Mouse (Mus musculus) large intestine, adult 2 months (tissue): ENCODE results near the gene Crmp1. TPM values are rescaled to one million over a fixed set of nuclear protein-coding genes. Genes with fewer than 3 reads are reported as not detected.

Experiments used
- DNase-seq: peaks from one replicate; pipeline ENCODE4 v3.0.0-alpha.2; 2012; ENCODE audit warnings: low read depth, low spot score
- WGBS: fragments of 180-500 bp; shearing (Covaris S2); methylation state at CpG from one replicate; pipeline ENCODE4 v1.1.7; 2018; 5-methylcytosine and 5-hydroxymethylcytosine counted together
- polyA plus RNA-seq: library from polyadenylated mRNA; depleted of rRNA; stranded (reverse); fragments of >200 nt; gene quantifications from 2 replicates; pipeline ENCODE4 v1.2.3, GENCODE M21; 2012

The Crmp1 gene
- polyA plus RNA-seq, 1 experiment, result 1.7 TPM

DNA sequence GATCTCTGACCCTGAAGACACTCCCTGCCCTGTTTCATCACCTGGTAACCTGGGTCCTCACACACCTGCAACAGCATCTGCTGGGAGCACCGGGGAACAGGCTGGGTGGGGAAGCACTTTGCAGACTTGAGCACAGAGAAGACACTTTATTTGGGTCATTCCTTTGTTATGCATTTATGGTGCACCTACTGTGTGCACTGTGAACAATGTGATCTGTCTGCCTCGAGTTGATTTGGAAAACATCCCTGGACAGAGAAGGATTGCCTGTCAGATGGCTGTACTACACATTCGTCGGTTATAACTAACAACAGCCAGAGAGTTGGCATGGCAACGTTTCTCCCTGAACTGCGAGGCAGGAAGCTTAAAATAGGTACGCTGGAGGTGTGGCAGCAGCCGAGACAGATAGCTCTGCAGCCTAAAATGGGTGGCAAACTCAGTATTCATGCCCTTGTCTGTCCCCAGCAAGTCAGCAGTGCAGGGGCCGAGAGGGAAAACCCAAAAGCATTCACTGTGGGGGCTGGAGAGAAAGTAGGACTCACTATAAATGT, 8.7 kb upstream of the Crmp1 start:
- WGBS, result 31% methylated on average over 9 of the region's 9 CpGs
- DNase-seq, result no peak

DNA sequence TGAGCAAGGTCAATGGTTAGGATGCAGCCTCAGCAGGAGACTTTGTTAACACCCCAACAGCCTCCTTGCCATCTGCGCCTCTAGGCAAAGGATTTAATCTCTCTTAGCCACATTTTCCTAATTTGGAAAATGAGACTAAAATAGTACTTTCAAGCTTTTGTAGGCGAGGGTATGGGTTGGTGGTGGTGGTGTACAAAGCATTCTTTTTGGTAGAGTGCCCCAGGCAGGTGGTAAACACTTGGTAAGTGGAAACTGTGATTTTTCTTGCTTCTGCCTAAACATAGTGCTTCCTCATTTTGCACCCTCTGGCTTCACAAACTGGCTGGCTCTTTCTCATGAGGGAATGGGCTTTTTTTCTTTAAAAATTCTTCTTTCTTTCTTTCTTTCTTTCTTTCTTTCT, 3.1 kb upstream of the Crmp1 start:
- WGBS, result 42% methylated on average over 2 of the region's 2 CpGs
- DNase-seq, result no peak

DNA sequence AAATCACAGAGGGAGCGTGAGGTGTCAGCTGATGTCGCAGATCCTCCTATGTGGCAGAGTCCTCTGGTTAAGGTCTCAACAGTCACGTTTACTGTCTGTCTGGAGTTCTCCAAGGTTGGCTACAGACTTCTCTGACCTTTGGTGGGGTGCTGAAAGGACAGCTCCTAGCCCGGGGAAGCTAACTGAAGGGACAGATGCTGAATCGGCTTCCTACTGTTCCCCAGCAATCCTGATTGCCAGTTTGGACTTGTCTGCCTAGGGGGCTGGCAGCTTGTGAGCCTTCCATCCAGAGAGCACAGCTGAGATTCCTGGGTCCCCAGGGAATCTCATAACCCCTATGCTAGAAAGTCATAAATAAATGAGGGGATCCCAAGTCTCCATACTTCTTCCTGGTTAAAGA, 1.2 kb upstream of the Crmp1 start:
- WGBS, result 8% methylated on average over 5 of the region's 5 CpGs
- no peak for DNase-seq

DNA sequence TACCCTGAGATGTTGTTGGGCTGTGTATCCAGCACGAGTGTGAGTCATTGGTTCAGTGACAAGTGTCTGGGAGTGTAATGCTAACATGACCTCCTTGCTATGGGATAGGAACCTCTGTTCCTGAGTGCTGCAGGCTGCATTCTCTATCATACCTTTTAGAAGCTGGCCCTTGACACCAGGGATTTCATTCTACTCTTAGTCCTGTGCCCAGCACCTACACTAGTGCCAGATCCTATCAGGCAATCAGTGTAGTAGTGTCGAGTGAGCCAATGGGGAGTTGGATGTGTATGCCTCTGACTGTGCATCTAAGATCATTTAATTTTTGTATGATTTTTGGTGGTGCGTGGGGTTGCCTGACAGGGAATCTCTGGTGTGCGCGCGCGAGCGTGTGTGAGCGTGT, 516 bp upstream of the Crmp1 start:
- no peak for DNase-seq
- WGBS, result 19% methylated on average over 9 of the region's 9 CpGs

DNA sequence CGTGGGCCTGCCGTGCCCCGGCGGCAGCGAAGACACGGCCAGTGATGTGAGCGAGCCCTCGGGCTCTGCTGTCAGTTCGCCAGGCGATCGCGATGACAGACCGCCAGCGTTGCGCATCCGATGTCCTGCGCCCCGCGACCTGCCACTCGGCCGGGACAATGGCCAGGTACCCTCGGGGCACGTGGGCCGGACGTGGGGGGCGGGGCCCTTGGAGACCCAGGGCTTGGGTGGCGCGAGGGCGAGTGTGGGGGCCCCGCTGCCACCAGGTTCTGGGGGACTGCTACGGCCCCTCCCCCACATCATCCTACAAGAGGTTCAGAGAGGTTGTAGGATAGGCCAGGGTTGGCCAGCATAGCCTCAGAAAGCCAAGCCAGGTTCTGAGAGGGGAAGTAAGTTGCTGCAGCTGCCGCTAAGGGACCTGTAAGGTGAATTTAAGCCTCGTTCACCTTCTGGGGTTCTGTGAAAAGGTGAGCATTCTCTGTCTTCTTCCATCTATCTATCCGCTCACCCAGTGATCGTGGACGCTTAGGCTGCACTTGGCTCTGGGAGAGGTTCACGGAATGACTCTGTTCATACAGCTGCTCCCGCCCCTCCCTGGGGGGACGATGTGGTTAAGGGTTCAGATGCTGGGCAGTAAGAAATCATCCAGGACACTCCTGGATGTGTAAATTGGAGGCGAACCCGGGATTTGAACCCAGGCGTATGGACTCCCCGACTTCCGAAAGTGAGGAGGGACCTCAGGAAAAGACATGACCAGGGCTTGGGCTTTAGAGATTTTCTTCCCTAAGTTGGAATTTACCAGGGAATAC, 824 bp downstream of the Crmp1 start:
- 15% methylated on average over 44 of the region's 44 CpGs for WGBS
- no peak for DNase-seq

DNA sequence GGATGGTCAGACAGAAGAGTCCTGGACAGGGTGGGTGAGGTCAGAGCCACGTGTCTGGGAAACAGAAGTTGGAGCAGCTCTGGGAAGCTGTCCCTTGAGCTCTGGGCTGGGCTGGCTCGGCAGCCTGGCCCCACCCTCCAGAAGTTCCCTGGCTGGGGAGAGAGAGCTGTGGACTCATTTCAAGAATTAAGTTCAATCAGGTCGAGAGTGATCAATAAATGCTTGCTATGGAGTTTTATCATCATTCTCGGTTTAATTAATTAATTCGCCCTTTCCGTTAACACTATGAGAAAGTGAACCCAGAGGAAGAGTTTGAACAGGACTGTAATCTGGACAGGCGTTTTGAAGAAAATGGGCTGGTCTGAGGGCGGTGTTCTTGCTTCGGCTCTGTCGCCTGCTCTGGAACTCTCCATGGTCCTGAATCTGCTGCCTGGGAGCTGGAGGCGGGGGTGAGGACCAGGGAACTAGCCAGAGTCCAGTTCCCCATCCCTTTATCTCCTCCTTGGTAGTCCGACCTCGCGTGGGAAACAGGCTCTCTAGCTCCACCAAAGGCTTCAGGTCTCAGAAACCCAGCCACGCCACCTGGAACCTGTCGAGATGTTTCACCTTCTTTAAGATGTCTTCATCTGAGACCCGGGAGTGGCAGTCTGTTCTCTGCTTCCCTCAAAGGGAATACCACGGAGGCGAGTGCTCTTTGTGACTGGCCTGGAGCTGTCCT, 1.6 kb downstream of the Crmp1 start:
- peak; percentile 4 for DNase-seq
- WGBS, result 6% methylated on average over 19 of the region's 19 CpGs

DNA sequence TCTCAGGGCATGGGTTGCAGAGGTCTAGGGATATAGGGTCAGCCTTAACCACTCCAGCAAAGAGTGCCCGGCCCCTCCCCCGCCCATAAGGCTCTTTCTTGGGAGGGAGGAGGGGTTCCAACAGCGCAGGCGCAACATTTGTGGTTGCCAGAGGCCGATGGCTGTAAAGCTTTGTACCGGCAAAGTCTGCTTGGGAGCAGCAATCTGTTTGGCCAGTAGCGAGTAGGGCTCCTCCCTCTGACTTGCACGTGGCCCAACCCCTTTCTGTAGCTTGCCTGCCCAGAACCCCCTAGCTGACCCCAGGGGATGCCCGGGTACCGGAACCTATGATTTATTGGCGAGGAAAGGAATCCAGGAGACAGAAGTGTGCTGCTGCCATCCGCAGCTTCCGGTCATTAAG, 2.4 kb downstream of the Crmp1 start:
- no peak for DNase-seq
- WGBS, result 7% methylated on average over 13 of the region's 13 CpGs

DNA sequence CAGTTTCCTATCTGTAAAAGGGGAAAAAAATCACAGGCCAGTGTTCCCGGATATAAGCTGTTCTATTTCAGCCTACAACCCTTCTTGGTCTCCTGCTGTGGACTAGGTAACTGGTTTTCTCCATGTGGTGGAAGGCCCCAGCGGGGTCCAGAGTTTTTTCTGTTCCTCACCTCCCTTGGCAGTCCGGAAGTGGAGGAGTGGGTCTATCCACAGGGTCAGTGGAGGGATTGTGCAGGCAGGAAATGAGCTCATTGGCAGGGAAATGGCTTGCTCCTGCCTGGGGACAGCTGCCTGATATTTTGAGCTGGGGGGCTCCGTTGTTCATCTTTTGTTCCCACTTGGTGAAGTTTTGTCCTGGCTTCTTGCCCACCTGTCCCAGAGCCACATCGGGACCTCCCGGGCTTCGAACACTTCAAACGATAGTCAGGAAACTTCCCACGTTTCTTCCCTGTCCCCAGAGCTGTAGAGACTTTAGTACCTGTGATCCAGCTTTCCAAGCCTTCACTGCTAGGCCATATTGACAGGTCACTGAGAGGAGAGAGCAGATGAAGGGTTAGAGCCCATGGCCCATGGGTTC, 3.0 kb downstream of the Crmp1 start:
- WGBS, result 31% methylated on average over 9 of the region's 9 CpGs
- DNase-seq, result no peak

DNA sequence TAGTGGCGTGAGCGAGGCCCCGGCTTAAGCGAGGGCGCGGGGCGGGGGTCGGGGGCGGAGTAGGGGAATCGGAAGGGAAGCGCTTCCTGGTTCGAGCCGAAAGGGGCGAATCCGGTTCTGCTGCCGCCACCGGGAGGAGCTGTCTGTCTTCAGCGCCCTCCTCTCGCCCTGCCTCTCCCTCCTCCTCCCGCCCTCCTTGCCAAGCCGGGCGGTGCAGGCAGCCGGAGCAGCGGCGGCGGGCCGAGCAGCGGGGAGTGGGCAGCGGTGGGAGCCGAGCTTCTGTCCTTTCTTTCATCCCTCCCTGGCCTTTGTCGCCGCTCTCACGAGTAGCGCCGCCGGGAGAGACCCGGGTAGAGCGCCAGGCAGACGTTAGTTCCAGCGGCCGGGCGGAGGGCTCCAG, 3.9 kb downstream of the Crmp1 start:
- WGBS, result 2% methylated on average over 42 of the region's 42 CpGs
- DNase-seq, result no peak

DNA sequence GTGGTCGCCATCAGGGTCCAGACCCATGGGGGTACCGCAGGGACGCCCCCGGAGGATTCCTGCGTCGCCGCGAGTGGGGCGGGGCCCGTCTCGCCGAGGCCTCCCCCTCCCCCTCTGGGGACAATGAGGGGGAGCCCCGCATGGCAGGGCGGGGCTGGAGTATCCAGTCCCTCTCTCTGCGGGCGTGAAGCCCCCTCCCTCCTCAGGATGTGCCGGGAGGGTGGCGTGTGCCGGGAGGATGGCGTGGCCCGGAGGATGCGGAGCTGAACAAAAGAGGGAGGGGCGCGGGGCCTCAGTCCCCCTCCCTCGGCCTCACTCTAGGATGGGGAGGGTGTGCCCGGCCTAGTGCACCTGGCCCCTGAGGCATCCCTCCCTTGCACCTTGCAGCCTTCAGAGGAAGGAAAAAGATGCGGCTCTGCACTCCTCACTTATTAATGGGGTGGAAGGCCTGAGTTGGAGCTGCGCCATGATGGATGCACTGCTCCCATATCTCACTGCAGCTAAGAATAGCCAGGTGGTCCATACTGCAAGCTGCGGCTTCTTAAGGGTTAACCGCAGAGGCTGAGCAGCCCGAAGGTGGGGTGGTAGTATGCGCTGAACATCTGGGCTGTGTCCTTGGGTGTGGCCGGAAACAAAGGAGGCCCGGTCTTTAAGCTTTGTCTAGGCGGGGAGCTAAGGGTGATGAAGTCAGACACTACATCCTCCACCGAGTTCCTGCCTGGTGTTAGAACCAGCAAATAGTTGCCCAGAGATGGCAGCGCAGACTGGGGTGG, 4.6 kb downstream of the Crmp1 start:
- WGBS, result 3% methylated on average over 37 of the region's 37 CpGs
- no peak for DNase-seq

DNA sequence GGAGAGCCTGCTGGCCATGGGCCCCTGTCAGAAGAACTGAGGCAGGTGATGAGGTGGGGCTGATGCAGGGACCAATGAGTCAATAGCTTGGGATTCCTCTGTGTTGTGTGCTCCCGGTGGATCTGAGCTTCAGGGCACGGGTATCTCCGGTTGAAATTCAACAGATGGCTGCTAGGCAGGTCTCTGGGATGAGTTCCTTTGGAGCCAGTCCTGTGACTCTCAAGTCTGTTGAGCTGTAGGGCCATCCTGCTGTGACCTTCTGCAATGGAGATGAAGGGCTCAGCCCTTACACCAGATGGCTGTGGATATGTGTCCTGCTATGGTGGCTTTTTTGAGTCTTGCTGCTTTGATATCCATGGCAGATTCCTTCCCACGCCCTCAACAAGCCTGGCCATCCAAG, 5.7 kb downstream of the Crmp1 start:
- no peak for DNase-seq
- WGBS, result 47% methylated on average over 4 of the region's 4 CpGs

DNA sequence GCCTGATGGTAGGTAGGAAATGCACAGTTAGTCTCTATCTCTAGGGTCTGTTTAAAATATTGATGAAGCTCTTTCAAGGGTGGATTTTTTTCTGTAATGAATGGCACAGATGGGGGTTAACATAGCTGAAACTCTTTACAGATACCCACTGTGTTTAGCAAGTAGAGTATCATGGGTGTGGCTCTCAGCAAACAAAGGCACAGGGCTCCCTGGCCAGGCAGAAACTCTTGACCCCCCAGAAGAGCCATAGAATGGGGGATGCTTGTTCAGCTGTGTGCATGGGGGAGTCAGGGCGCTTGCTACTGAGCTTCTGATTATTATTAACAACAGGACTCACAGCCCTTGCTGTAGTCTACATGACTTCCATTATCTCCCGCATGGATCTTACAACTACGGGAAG, 7.1 kb downstream of the Crmp1 start:
- WGBS, result 70% methylated on average over 3 of the region's 3 CpGs
- no peak for DNase-seq

DNA sequence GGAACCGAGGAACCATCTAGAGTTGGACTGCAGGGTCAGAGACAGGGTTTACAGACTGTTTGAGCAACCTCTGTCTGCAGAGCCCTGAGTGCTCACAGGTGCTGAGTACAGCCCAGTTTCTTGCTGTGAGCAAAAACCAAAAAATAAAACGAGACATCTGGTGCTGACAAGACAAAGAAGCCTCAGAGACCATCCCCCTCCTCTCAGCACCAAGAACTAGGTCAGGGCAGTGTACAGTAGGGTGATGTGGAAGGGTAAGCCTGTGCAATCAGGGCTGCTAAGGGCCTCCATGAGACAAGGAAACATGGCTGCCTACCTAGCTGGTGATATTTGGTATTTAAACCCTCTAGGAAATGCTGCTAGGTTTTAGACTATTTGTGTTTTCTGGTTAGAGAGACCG, 9.9 kb downstream of the Crmp1 start:
- DNase-seq, result no peak
- whole genome bisulfite sequencing, result 52% methylated on average over 3 of the region's 3 CpGs

DNA sequence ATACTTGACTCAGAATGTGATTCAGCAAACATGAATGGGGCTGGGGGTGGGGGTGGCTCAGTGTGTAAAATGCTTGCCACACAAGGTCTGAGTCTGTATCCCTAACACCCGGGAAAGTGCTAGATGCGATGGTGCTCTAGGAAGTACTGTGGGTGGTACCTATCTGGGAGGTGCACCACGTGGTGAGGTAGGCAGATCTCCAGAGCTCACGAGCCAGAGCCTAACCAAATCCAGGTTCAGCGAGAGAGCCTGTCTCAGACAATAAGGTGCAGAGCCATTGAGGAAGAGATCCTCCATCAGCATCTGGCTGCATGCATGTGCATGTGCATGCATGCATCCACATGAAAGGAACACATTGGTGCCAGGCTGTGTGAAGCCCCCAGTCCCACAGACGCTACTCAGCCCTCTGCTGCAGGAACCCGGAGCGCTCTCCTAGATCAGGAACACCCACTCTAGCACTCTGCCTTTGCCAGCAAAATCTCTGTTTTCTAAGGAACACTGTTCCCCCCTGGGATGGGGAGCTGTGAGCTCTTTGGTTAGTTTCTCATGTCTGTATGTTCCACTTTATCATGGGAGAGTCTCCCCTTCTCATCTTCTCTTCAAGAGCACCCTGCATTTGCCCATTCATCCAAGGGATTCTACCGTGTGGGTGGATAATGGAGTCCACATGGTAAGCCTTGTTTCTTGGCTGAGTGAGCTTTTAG, 10.5 kb downstream of the Crmp1 start:
- no peak for DNase-seq
- 75% methylated on average over 9 of the region's 9 CpGs for WGBS

DNA sequence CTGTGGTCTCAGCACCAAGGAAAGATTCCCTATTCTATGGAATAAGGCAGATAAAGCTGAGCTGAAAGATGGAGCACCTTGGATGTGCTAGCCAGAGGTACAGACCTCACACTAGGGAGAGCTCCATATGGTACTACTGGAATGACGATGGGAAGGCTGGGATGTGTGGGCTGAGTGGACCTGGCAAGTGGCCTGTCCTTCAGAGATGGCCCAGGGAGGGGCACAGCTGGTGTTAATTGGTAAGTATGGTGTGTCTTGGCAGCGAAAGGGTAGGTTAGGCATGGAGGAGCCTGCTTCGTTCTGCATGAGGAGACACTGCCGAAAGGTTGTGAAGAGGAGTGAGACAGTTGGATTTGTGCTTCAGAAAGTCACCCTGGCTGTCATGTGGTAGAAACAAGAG, 12.8 kb downstream of the Crmp1 start:
- DNase-seq, result no peak
- WGBS, result 88% methylated on average over 4 of the region's 4 CpGs

DNA sequence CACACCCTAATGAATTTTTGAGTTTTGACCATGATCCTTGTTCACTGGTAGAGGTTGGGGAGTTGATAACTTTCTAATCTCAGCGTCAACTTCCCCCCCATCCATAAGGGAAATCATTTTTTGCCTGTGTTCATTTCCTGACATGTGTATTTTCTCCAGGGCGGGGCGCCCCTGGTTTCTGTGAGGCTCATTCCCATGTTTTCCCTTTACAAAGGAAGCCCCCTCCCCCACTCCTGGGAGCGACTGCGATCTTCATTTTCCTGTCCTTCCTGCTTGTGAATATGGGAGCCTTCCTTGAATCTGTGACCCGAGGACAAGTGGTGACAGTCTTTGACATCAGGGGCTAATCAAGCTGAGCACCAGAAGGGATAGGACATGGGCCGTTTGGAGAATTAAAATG, 15.1 kb downstream of the Crmp1 start:
- WGBS, result 69% methylated on average over 7 of the region's 7 CpGs
- no peak for DNase-seq

DNA sequence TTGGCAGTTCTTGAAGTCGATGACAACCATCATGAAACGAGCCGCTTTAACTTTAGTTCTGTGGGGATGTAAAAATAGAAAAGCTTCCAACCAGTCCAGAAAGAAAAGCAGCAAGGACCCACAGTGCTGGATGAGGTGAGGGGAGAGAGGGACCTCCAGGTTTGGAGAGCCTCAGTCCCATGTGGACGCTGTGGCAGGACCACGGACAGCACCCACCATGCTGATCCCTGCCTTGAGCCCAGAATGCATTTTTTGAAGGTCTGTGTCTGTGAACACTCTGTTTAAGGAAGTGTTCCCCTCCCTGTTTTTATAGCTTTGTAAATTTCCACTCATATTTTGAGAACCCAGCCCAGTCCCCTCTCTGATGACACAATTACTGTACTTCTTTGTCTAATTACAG, 15.5 kb downstream of the Crmp1 start:
- WGBS, result 41% methylated on average over 5 of the region's 5 CpGs
- DNase-seq, result no peak

DNA sequence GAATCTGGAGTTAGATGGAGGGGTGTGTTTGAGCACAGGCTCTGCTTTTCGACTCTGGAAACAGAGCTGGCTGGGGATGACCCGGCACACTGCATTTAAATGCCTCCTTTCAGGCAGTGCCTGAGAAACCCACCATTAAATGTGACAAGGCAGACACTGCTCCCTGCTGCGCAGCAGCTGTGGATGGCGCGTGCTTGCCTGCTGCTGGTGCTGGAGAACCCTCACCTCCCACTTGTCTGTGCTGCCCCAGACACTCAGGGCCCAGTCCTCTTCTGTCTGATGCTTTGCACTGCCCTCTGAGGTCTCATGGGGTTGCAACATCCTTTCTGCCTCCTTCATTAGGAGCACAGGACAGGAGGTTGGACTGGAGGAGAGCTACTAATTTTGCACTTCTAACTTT, 20.0 kb downstream of the Crmp1 start:
- WGBS, result 67% methylated on average over 5 of the region's 5 CpGs
- DNase-seq, result no peak

DNA sequence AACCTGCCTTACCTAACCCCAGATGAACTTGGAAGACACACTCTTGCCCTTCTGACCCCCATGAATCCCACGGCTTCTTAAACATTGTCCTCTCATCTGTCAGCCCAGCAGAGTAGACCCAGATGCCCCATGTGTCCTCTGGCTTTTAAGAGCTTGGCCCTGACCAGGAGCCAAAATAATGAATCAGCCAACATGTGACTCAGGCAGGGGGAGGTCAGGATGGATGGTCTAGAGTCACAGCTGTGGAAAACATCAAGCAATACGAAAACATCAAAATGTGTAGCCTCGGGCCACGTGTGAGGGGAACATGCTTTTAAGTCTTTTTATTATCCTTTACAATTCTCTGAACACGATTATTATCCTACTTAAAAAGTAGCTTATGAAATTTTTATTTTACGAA, 22.1 kb downstream of the Crmp1 start:
- 53% methylated on average over 6 of the region's 6 CpGs for WGBS
- no peak for DNase-seq
